Mouse (Mus musculus) urinary bladder, postnatal 4 days (tissue): ENCODE data around the gene Ppp3r1.

Experiments used
- DNase-seq, 2 experiments: peaks; one replicate each; pipeline ENCODE4 v3.0.0; 2021 to 2022; ENCODE audit warnings: low spot score in 2 of 2

Gene Ppp3r1

DNA sequence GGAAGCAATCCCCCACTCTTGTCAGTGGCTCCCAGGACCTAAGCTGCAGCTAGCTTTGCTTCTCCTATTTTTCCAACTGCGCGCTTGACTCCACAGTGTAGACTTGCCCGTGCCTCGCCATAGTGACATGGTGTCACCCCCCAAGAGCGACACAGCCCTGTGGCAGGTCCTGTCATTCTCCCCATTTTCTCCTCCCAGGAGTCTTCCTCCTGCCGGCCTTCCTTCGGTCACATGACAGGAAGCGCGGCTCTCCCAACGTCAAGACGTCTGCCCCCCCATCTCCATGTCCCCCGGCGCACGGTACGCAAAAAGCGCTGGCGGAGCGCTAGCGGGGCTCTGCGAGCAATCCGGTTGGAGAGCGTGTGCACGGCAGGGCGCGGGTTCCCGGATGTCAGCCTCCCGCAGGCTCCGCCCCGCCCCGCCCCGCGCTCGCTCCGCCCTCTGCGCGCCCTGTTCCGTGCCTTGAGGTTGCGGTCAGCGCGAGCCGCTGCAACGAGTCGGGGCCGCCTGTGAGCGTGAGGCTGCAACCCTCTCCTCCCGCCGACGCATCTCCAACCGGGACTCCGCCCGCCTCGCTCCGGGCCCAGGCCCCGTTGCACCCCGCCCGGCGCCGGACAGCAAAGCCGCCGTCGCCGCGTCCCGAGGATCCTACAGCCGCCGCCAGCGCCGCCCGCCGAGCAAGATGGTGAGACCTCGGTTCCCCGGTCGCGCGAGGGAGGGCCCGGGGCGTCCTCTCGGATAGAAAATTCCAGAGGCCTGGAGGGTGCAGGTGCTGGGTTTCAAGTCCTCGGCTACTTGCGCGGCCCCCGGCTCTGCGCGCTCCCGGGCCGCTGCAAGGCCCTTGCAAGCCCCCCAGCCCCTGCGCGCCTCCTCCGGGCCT, at the start of gene Ppp3r1:
Ppp3r1 (plus strand) TSS at position 406 of the 880 bp plus-strand sequence.
- peak; percentile 97 to 98 for DNase-seq

DNA sequence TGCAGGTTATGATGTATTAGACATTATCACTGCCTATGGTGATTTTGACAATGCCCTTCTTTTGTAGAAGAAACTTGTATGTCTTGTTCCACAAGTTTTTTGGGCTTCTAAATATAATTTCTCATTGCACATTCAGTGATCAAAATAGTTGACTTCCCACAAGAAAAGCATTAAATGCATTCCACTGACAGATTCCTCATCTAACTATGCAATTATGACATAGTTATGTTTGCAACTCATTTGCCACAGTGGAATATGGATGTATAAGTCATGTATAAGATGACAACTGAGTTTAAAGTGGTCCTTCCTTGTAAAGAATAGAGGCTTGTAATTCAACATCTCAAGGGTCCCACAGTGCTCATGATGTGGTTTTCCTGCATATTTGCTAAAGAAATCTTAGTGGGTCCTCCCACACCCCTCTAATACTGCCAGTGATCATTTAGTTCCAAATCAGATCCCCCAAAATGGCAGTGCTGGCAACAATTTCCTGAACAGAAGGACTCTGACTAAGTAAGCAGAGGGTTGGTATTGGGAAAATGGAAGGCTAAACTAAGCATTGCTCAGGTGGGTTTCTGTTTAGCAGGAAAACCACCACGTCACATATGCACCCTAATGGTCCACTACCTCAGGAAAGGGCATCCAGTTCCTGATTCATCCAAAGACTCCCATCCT, 46.5 kb upstream of the Ppp3r1 start:
- no peak for DNase-seq

DNA sequence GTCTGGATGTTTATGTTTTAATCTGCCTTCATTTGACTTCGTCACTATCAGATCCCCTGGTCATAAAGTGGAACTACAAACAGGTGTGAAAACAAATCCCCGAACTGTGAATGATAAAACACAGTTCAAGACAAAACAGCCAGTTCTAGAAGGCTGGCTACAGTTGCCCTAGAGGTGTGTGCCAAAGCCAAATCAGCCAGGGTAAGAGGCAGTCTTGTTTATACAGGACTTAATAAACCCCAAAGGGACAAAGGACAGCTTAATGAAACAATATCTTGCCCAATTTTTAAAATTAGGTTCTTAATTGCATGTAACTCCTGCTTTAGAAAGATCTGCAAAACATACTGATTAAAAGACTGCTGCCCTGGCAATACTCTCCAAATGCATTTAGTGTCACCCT, 32.6 kb upstream of the Ppp3r1 start:
- DNase-seq, result no peak

DNA sequence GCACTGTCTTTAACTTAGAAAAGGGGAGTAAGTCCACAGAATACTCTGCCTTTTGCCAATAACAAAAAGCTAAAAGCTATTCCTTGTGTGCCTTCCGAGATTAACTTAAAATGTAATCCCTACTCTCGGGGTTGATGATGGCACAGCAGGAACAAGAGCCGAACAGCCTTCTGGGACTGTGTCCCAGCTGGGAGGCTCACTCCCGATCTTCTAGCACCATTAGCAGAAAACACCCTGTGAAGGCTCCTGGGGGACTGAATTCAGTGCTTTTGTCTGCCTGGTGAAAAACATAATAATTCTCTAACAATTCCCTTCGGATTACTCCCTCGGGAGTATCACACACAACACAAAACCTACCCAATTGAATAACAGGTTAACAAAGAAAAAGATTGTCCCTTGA, 23.4 kb upstream of the Ppp3r1 start:
- DNase-seq, result no peak

DNA sequence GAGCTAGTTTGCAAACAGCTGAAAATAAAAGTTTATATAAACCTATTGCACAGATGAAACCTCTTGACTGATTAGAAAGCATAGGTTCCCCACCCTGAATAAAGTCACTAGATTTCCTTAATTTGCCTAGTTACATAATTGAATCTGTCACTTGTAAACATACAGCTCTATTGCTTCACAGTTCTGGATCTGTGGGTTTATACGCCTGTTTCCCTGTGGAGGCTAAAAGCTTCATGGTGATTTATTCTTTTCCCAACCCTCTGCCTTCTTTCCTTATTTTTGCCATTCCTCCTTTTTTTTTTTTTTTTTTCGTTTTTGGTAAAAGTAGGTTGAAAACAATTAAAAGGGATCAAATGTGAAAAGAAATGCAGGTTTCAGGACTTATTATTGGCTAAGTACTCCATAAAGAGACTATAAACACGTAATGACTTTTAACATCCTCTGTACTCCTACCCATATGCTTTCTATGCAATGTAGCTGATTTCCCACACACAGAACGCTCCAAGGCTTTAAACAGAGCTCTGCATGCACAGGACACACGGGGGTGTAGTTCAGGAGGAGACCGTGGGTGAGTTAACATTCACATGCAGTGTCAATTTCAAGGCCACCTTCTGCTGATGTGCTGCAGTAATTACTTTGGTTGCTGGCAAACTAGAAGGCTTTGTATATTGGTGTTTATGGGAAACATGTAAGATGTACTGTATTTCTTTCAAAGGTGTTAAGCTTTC, 20.6 kb upstream of the Ppp3r1 start:
- no peak for DNase-seq

DNA sequence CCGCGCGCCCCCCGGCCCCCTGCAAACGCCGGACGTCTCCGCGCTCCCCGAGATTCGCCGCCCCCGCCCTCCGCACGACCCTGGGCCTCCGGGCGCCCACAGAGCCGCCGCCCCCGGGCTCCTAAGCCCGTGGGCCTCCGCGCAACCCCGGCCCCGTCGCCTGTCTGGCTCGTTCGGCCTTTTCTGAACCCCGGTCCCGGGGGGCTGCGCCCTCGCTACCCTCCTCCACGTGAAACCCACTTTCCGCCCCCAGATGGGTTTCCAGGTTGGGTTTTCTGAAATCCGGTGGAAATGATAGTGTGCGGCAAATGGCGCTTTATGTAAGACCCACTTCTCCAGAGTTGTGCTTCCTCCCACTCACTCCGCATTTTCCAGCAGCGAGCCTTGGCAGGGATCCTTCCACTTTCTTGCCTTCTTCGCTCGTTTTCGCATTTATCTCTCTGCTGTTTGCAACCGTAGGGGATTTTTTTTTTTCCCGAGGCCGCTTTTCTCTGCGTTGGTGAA, 727 bp downstream of the Ppp3r1 start:
- peak in 1 of 2 experiments; percentile 24 for DNase-seq

DNA sequence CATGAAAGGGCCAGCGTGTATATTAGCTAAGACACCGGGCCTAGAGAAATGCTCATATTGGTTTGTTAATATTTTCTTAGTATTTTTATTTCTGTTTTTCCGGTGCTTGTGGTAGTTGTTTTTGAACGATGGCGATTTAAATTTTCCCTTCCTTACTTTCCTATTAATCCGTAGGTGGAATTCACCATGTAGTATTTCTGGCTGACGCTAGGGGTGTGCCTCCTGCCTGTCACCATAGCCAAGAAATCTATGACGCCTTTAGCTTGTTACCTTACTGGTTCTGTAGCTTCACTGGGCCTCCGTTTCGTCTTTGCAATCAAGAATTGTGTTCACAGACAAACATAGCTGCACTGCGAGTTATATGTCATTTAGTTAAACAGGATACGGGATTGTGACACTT, 1.2 kb downstream of the Ppp3r1 start:
- no peak for DNase-seq

DNA sequence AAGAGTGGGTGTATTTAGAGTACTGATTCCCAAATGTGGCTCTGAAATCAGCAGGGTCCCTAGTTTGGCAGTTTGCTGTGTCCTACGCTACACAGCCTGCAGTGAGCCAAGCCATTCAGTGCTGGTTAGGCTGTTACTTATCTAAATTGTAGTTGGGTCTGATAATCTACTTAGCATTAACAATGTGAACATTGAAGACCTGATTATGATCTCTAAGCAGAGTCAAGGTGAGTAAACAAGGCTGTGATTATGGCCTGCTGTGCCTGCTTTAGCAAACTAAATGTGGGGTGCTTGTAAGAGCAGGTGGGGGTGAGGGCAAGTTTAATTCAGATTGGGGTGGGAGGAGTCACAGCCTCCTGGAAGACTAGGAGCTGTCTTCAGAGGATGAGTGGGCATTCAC, 4.9 kb downstream of the Ppp3r1 start:
- no peak for DNase-seq

DNA sequence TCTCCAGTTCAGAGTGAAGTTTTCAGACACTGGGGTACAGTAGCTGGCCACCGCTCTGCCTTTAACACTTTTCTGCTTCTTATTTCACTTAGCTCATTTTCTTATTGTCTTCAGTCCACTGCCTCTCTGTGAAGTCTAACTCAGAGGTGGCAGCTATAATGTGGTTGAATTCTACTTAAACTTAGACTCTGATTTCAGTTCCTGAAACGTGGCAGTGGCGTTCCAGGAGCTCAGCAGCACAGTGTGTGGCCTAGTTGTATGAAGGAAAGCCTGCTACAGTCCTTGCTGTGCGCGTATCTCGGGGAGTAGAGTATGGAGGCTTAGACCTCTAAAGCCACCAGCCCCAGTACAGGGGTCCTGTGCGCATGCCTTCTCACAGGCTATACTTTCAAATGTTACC, 7.6 kb downstream of the Ppp3r1 start:
- no peak for DNase-seq

DNA sequence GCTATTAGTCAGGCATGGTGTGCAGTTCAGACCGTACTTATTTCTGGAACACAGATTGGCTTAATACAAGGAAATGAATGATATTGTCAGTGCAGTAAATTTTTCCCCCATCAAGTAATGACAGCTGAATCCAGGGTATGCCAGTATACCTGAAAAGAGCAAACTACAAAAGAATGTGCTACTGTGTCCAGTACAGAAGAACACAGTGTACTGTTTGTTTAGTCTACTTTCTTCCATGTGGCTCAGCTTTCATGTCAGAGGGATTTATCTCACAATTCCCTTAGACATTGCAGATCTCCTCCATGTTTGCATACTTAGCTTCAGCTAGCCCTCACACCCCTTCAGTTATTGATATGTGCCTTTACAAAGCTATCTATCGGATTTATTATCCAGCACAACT, 10.2 kb downstream of the Ppp3r1 start:
- no peak for DNase-seq

DNA sequence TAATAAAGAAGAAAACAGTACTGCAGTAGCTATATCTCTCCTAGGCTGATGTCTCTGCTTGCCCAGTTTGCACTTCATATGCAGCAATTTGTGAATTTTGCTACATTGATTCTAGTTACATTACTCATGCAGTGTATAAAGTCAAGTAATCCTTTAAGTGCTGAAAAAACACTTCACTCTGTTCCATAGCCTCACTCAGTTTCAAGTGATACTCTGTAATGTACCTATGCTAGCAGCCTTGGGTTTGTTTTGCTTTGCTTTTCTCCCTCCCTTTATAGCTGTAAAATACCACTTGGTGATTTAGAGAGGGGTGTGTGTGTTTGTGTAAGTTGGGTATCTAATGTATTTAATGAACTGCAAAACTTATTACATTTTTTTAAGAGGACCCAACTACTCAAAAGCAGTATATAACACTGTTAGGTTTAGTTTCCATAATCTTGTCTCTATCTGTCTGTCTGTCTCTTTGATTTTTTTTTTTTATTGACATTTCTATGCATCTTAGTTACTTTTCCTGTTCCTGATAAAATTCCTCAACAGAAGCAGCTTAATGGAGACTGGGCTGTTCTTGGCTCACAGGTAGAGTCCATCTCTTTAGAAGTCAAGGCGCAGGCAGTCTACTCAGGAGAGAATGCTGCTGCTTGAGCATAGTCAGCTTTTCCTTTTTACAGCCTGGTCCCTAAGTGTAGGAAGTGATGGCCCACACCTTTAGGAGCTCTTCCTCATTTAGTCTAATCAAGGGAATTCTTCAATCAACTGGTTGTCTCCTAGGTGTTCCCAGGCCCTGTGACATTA, 12.1 kb downstream of the Ppp3r1 start:
- no peak for DNase-seq

DNA sequence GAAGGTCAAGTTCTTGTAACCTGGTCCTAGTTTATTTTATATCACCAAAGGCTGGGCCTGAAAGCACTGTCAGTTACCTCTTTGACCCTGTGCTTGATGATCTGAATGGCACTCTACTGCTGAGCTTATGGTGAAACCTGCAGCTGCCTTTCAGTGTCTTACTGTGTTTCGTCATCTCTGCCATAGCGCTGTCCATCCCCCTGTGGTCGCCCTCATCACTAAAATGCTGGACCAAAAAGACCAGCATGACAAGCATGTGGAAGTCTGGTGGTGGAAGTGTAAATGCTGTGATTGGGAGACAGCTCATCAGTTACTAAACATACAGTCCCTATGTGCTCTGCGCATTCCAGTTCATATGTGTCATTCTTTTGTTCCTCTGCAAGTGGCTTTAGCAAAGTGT, 13.2 kb downstream of the Ppp3r1 start:
- no peak for DNase-seq

DNA sequence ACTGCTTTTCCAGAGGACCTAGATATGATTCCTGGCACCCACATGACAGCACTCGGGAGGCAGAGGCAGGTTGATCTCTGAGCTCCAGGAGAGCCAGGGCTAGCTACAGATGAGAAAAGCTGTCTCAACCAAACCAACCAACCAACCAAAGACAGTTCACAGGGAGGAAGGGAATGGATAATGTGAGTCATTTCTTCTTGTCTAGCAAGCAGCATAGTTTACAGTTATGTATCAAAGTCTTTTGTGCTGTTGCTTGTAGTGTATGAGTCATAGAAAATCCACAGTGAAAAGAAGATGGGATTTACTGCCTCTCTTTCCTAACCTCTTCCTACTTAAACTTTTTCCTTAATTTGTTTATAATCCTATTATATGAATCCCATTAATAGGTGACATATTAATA, 17.6 kb downstream of the Ppp3r1 start:
- no peak for DNase-seq

DNA sequence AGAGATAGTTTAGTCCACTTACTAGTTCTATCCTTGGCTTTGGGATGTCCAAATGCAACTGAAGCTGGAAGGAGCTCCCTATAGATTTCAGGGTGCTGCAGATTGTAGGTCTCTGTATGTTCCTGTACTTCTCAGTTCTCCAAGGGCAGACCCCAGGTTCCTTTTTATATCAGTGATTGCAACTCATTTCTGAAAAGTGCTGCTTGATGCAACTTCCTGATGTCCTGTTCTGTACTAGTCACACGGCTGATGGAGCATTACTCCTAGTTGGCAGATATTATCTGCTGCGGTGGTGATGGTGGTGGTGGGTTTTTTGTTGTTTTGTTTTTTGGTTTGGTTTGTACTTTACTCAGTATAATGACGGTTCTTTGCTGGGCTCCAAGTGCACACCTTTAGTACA, 21.7 kb downstream of the Ppp3r1 start:
- DNase-seq, result no peak

DNA sequence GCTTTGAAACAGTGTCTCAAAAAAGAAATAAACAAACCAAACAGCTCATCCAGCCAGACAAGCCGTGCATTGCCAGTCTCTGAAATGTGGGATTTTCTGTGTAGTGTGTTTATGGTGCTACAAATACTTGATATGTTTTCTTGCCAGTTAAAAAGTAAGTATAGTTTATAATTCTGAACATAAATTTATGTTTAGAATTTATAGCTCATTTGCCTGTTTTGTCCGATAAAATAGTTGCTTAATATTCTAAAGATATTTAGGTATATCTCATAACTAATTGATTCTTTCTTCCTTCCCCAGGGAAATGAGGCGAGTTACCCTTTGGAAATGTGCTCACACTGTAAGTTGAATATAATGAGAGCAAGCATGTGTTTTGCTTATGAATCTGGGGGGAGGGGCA, 22.7 kb downstream of the Ppp3r1 start, which contains the start of gene Wdr92:
Wdr92 (plus strand) TSS at position 301 of the 400 bp plus-strand sequence.
- DNase-seq, result no peak

DNA sequence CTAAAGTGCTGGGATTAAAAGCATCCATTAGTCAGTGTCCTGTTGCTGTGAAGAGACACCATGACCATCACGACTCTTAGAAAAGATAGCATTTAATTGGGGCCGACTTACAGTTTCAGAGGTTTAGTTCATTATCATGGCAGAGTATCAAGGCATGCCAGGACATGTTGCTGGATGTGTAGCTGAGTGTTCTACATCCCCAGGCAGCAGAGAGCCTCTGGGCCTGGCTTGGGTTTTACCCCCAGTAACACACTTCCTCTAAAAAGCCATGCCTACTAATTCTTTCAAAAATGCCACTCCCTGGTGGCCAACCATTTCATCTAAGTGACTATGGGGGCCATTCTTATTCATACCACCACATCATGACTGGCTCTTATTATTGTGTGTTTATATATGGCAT, 24.1 kb downstream of the Ppp3r1 start:
- no peak for DNase-seq

DNA sequence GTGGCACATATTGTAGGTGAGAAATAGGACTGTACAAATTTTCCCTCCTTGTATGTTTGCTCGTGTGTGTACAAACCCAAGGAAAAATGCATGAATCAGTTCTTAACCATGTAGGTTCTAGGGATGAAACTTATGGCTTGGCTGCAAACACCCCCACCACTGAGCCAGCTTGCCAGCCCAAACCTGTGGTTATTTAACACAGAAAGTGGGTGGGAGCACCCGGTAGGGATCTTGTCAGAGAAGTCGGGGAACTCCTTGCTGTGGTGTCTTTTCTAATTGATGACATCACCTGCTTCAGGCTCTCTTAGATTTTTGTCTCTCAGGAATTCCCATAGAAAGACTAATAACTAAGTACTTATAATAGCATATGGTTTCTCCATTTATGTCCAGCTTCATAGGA, 28.6 kb downstream of the Ppp3r1 start:
- no peak for DNase-seq

DNA sequence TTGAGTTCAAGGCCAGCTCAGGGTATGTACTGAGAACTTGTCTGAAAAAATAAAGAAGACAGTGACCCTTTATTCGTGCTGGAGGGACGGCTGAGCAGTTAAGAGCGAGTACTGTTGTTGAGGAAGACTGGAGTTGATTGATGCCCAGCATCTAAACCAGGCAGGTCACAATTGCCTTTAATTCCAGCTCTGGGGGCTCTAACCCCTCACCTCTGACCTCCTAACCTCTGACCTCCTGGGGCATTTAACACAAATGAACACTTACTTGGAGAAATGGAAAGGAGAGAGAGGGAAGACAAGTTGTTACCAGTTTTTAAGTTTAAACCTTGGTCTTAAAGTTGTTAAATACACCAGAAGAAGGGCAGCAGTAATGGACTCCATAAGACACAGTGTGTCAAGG, 29.7 kb downstream of the Ppp3r1 start:
- DNase-seq, result no peak

DNA sequence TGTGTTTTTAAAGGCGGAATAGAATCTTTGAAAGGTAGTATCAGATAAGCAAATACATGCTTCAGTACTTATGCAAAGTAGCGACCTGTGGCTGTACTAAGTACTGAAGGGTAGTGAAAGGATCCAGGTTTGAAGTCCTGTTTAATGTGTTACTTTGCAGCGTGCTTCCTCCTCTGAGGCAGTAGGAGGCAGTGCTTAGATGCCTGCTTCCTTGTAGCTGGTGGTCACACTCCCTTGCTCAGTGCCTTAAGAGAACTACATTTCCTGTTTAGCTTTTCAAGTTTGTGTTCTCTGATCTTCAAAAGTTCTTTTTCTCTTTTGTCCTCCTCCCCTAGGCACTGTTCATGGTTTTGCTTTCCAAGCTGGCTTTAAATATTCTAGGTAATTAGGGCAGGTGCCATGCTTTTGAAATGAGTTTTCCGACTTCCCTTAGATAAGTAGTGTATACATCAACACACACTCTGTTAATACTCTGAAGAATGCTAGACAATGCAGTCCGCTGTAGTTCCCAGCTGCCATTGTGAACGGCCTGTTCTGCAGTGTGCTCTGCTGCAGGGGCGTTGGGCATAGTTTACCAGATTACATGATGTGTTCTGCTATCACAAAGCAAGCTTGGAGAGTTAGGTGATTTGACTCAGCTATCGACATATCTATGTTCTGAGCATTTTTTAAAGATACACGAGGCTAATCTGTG, 33.2 kb downstream of the Ppp3r1 start:
- no peak for DNase-seq

DNA sequence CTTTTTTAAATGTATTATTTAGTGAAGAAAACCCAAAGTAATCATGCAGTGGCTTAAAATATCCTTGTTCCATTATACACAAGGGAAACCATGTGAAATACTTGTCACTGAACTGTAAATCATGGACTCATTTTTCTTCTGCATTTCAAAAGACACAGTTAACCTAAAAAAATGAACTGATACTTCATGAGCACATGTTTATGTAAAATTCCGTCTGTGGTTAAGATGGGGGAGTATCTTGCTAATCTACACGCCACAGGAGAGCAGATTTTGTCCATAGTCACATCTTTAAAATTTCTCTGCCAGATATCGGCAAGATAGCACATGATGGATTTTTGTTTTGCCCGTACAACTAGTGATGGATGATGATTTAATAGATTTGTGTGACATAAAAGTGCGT, 40.1 kb downstream of the Ppp3r1 start:
- DNase-seq, result no peak
